Mouse (Mus musculus): ENCODE results near the gene Tecr. TPM values are rescaled to one million over a fixed set of nuclear protein-coding genes. Genes with fewer than 3 reads are reported as not detected.
A peak's percentile ranks its signal among the peaks of the same experiment; 100 is the strongest.

Gene Tecr
- 578 and 605 TPM in 2 replicates for polyA plus RNA-seq (2015; fragmentation: Nextera tagmentation; extraction: Ambion mirVana)

DNA sequence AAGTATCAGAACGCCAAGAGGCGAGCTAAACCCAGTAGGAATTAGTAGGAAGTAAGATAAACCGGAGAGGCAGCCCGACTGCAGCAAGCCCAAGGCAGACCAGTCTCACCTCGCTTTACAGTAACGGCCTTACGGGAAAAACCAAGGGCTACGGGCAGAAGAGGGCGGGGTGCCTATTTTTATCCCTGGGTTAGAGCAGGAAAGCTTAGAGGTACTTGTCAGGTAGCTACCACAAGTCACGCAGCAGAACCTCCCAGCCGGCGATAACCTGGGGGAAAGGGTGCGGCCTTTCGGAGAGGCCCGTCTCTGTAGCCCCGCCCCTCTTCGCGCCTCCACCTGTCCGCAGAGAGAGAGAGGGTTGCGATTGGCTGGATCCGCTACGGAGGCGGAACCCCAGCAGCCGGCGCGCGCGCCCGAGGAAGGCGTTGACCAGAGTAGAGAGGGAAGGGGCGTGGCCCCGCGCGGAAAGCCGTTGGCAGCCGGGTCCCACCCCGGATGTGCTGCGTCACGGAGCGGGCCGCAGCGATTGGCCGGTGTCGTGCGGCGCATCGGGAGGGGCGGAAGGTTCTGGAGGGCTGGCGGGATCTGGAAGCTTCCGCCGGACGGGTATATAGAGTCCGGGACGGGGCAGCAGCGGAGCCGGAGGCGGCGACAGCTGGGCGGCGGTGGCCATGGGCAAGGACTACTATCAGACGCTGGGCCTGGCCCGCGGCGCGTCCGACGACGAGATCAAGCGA, at the start of gene Tecr, which contains the start of gene Dnajb1:
Gene Tecr, minus strand, starts transcription at position 311 of the 737 bp plus-strand sequence.
Gene Dnajb1, plus strand, starts transcription at position 533 of the 737 bp plus-strand sequence.
- Histone ChIP-seq H3K27ac (peak within 1 kb of the TSS; percentile 97), H3K4me2 (replicated peaks) (peak within 1 kb of the TSS; percentile 94), H3K9ac (peak within 1 kb of the TSS; percentile 90), H3K27me3 (no peaks in the 10 kb centered on the region), H3K4me1 (peaks cover 21% of the 10 kb centered on the region), H3K4me3 (peak within 1 kb of the TSS; percentile 78), H3K9me3 (no peaks in the 10 kb centered on the region), H3K36me3 (peaks cover 33% of the 10 kb centered on the region)
- under 1% methylated on average over 67 of the region's 69 CpGs for WGBS
- ATAC-seq (ENCODE audit: low FRiP score, low read depth) = peak; percentile 97

DNA sequence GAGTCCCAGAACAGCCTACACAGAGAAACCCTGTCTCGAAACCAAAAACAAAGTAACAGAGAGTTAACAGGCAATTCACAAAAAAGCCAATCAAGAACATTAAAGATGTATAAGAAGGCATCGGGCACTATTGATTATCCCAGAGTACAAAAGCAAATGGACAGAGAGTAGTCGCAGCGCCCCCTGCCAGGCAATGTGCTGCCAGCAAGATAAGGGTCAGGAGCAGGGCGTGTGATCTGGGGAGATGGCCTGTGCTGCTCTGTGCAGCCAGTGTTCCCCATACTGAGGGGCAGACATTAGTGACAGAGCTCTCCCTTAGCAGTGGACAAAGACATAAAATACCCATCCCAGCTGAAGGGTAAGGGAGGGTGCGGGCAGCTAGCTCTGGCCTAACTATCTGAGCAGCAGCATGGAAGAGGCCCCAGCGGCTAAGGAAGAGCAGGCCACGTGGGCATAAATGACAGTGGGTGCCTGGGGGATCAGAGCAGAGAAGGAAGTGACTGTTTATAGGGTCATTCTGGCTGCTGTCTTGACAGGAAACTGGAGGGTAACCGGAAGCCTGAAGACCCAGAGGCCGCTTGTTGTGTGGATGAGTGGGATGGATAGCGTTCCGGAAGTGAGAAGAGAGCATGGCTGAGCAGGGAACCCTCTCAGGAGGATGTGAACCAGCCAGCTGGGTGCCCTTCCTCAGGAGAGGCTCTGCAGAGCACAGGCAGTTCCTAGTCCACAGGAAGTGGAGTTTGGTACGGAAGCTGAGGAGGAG, 48.9 kb upstream of the Tecr start:
- H3K4me3 ChIP-seq = no peak overlapping the region
- no peak overlapping the region; the same call in 1 of the 2 replicates for H3K27ac ChIP-seq
- H3K27me3 ChIP-seq = no peaks in the 10 kb centered on the region
- H3K4me2 ChIP-seq (replicated peaks) = no peak overlapping the region
- H3K9me3 ChIP-seq = no peaks in the 10 kb centered on the region
- peaks cover 34% of the 10 kb centered on the region for H3K4me1 ChIP-seq
- no peak overlapping the region for H3K9ac ChIP-seq
- H3K36me3 ChIP-seq = peaks cover 21% of the 10 kb centered on the region
- ATAC-seq (ENCODE audit: low FRiP score, low read depth) = no peak
- 83% methylated on average over 13 of the region's 13 CpGs for WGBS

DNA sequence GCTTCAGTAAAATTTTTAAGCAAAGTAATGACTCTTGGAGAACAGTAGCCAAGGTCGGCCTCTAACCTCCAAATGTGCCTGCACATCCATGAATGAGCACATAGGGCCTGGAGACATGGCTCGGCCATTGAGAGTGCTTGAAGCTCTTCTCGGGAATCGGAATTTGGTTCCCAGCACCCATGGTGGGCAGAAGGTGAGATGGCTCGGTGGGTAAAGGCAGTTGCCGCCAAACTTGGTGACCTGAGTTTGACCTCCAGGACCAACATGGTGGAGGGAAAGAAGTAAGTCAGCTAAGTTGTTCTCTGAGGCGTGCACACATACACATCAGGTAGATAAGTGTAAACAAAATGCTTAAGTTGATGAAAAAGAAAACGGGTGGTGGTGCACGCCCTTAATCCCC, 48.3 kb upstream of the Tecr start:
- Histone ChIP-seq H3K27me3 (no peaks in the 10 kb centered on the region), H3K4me3 (no peak overlapping the region), H3K27ac (no peak overlapping the region), H3K4me2 (replicated peaks) (no peak overlapping the region), H3K9ac (no peak overlapping the region), H3K4me1 (peaks cover 28% of the 10 kb centered on the region), H3K36me3 (peaks cover 21% of the 10 kb centered on the region), H3K9me3 (no peaks in the 10 kb centered on the region)
- WGBS = 91% methylated on average over 9 of the region's 9 CpGs
- no peak for ATAC-seq (ENCODE audit: low FRiP score, low read depth)

DNA sequence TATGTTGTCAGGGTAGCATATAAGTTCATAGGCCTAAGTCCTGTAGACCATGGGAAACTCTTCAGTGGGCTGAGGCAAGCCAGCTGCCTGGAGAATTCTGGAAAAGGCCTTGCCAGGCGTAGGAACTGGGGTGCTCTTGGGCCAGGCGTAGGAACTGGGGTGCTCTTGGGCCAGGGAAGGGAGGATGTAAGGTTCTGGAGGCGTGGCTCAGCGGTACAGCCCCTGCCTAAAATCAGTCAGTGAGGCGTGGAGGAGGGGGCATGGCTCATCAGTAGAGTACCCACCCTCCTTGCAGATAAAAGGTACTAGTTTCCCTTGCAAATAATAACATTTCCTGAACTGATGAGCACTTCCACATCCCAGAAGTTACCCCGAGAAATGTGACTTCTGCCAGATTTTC, 47.0 kb upstream of the Tecr start:
- Histone ChIP-seq H3K9ac (no peak overlapping the region), H3K36me3 (peaks cover 21% of the 10 kb centered on the region), H3K27ac (no peak overlapping the region), H3K9me3 (no peaks in the 10 kb centered on the region), H3K4me3 (no peak overlapping the region), H3K27me3 (no peaks in the 10 kb centered on the region), H3K4me2 (replicated peaks) (no peak overlapping the region), H3K4me1 (peaks cover 15% of the 10 kb centered on the region)
- WGBS = 93% methylated on average over 6 of the region's 6 CpGs
- no peak for ATAC-seq (ENCODE audit: low FRiP score, low read depth)

DNA sequence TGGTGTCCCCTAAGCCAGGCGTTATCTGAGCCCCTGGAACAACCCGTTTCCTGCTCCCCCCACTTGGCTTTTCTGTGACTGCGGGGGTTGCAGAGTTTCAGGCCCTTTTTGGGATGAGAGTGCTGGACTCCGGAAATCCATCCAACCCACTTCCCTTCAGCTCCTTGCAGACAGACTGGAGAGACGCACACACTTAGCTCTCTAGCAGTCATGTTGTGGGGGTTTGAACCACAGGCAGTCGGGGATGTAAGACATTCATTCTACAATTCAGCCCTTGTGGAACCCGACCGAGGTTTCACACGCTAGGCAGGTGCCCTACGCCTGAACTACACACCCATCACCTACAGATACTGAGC, 45.9 kb upstream of the Tecr start:
- H3K4me3 ChIP-seq = peak overlapping the region; percentile 86
- H3K27me3 ChIP-seq = no peaks in the 10 kb centered on the region
- H3K9me3 ChIP-seq = no peaks in the 10 kb centered on the region
- peaks cover 13% of the 10 kb centered on the region for H3K4me1 ChIP-seq
- H3K9ac ChIP-seq = peak overlapping the region; percentile 86
- H3K27ac ChIP-seq = peak overlapping the region; percentile 70
- ATAC-seq (ENCODE audit: low FRiP score, low read depth) = no peak
- 42% methylated on average over 10 of the region's 10 CpGs for WGBS
- H3K36me3 ChIP-seq = peaks cover 19% of the 10 kb centered on the region
- peak overlapping the region; percentile 94 for H3K4me2 ChIP-seq (replicated peaks)

DNA sequence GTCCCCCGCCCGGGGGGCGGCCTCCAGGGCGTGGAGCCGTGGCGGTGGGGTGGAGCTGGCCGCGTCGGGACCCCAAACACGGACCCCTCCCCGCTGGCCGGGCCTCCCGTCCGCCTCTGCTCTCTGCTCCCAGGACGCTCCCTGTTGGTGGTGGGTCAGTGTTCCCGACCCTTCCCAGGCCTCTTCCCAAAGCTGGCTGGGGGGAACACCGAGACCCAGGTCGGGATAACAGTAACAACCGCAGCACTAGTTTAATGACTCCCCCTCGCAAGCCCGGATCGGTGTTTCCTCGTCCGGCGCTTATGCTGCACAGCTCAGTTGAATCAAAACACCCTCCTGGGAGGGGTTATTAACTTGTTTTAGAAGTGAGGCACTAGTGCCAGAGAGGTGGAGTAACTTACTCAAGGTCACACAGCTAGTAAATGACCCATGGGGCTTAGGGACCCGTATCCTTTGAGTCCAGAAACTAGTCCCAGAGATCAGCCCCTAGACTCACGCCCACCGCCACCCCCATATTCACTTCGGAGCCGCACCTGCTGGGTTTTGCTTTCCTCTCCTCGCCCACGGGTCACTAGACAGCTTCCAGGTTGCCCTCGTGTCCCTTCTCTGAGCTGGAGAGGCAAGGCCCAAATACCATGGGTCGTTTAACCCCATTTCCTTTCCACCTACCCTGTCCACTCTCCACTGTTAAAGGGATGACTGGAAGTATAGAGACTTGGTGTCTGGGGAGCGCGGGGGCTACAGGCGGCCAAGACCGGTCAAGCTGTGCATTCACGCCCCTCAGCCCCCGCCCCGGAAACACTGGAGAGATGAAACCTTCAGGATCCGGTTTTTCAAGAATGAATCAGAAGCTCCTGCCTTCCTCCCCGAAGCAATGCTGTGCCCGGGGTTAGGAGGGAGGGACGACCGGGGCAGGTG, 45.2 kb upstream of the Tecr start:
- Histone ChIP-seq H3K27me3 (no peaks in the 10 kb centered on the region), H3K4me2 (replicated peaks) (peak overlapping the region; percentile 94), H3K4me3 (peak overlapping the region; percentile 86), H3K4me1 (peaks cover 13% of the 10 kb centered on the region), H3K9me3 (no peaks in the 10 kb centered on the region), H3K9ac (peak overlapping the region; percentile 86), H3K27ac (peak overlapping the region; percentile 70), H3K36me3 (peaks cover 16% of the 10 kb centered on the region)
- WGBS = under 1% methylated on average over 40 of the region's 46 CpGs
- peak; percentile 37; the same call in 1 of the 2 replicates for ATAC-seq (ENCODE audit: low FRiP score, low read depth)

DNA sequence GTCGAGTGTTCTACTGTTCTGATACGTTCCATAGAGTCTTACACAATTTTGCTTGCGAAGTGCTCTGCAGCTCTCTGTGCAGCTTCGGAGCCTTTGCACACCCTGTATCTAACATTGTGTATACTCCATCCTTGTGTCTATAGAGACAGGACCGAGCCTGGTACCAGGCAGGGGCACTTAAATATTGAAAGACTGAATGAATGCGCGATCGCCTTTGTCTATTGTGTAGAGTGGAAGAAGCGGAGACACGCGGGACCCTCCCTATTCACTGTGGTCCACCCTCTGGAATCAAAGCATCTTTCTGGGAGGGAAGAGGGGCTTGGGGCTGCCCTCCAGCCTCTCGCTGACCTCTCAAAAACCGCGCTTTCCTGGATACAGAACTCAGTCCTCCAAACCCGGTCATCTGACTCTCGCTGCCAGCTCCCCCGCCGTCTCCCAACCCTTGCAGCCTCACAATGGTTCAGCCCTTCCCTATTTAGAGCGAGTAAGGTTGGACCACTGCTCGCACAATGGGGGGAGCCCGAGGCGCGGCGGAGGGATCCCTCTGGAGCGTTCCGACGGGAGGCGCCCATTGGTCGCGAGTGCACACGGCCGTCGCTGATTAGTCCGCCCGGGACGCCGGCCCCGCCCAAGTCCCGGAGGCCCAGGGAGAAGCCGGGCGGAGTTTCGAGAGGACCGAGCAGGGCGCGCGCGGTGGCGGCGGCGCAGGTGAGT, 44.4 kb upstream of the Tecr start, which contains the start of gene Gipc1:
Gene Gipc1, plus strand, starts transcription at position 648 of the 714 bp plus-strand sequence.
- Histone ChIP-seq H3K27me3 (no peaks in the 10 kb centered on the region), H3K4me2 (replicated peaks) (peak within 1 kb of the TSS; percentile 94), H3K4me3 (peak within 1 kb of the TSS; percentile 86), H3K4me1 (peaks cover 13% of the 10 kb centered on the region), H3K9me3 (no peaks in the 10 kb centered on the region), H3K36me3 (peaks cover 10% of the 10 kb centered on the region), H3K27ac (peak within 1 kb of the TSS; percentile 76), H3K9ac (peak within 1 kb of the TSS; percentile 86)
- ATAC-seq (ENCODE audit: low FRiP score, low read depth) = peak; percentile 98
- WGBS = 7% methylated on average over 43 of the region's 50 CpGs

DNA sequence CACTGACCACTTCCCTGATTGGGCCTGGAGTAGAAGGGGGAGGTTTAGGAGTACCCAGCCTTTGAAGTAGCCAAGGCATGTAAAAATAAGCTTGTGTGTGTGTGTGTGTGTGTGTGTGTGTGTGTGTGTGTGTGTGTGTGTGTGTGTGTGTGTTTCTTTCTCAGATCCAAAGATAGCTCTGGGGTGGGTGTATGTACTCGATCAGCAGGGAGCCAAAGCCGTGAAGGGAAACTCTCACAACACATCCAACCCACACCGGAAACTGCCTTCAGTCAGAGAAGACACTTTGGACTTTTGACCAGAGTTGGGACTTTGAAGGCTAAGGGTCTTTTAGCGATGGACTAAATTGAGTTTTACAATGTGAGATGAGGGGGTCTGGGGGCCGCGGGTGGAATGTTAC, 41.9 kb upstream of the Tecr start:
- H3K4me3 ChIP-seq = no peak overlapping the region
- no peak overlapping the region for H3K27ac ChIP-seq
- no peaks in the 10 kb centered on the region for H3K27me3 ChIP-seq
- no peak overlapping the region for H3K4me2 ChIP-seq (replicated peaks)
- H3K9me3 ChIP-seq = no peaks in the 10 kb centered on the region
- H3K36me3 ChIP-seq = no peaks in the 10 kb centered on the region
- 92% methylated on average over 6 of the region's 6 CpGs for WGBS
- H3K4me1 ChIP-seq = peaks cover 18% of the 10 kb centered on the region
- H3K9ac ChIP-seq = no peak overlapping the region
- no peak for ATAC-seq (ENCODE audit: low FRiP score, low read depth)

DNA sequence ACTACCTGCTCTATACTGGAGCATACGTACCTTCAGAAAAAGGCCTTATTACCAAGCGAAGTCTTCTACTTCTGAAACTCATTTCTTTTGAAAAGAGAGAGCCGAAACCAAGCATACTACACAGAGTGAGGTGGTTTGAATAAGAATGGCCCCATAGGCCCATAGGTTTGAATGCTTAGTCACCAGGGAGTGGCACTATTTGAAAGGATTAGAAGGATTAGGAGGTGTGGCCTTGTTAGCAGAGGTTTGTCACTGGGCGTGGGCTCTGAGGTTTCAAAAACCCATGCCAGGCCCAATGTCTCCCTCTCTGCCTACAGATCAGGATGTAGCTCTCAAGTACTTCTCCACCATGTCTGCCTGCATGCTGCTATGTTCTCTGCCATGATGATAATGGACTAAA, 40.3 kb upstream of the Tecr start:
- H3K4me3 ChIP-seq = no peak overlapping the region
- WGBS = 96% methylated on average over 4 of the region's 4 CpGs
- H3K4me2 ChIP-seq (replicated peaks) = no peak overlapping the region
- H3K9ac ChIP-seq = no peak overlapping the region
- no peaks in the 10 kb centered on the region for H3K9me3 ChIP-seq
- no peaks in the 10 kb centered on the region for H3K36me3 ChIP-seq
- H3K4me1 ChIP-seq = peaks cover 8% of the 10 kb centered on the region; the same call in 1 of the 2 replicates
- no peak overlapping the region for H3K27ac ChIP-seq
- no peak for ATAC-seq (ENCODE audit: low FRiP score, low read depth)
- H3K27me3 ChIP-seq = no peaks in the 10 kb centered on the region

DNA sequence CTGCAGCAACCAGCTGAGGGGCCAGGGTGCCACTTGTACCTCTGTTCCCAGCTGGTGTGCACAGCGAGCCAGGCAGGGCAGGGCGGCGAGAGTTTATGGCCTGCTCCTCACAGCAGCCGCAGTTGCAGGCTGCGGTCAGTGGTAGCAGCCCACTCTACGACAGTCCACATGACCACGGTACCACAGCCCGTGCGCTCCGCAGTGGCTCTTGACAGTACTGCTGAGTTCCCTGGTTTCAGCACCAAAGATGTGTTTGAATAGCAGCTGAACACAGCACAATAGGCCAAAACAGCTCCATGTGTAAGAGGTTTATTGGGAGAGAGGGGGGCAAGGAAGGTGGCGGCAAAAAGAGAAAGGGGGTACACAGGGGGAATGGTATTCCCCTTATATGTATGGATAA, 39.7 kb upstream of the Tecr start:
- WGBS = 94% methylated on average over 11 of the region's 11 CpGs
- ATAC-seq (ENCODE audit: low FRiP score, low read depth) = no peak
- H3K4me2 ChIP-seq (replicated peaks) = no peak overlapping the region
- peaks cover 7% of the 10 kb centered on the region; the same call in 1 of the 2 replicates for H3K4me1 ChIP-seq
- H3K27me3 ChIP-seq = no peaks in the 10 kb centered on the region
- H3K36me3 ChIP-seq = no peaks in the 10 kb centered on the region
- H3K4me3 ChIP-seq = no peak overlapping the region
- H3K27ac ChIP-seq = no peak overlapping the region
- no peaks in the 10 kb centered on the region for H3K9me3 ChIP-seq
- no peak overlapping the region for H3K9ac ChIP-seq

DNA sequence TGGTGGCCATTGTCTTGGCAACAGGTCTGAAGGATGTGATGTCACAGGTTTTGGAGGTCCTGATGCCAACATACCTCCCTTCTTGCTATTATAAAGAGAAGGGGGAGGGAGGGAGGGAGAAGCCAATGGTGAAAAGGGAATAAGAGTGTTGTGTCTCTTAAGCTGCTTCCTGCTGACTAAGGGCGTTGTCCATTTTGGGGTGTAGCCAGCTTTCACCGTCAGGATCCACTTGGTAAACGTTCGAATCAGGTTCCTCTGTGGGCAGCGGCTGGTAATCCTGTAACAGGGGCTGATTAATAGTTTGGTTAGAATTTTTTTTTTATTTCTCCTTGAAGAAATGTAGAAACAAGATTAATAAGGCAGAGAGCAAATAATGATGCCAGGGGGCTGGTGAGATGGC, 31.9 kb upstream of the Tecr start:
- H3K27me3 ChIP-seq = no peaks in the 10 kb centered on the region
- ATAC-seq (ENCODE audit: low FRiP score, low read depth) = no peak
- WGBS = 73% methylated on average over 5 of the region's 5 CpGs

More for the DNA sequence above, 31.9 kb upstream of the Tecr start:
- Histone ChIP-seq H3K9me3 (peaks cover 6% of the 10 kb centered on the region; the same call in 1 of the 2 replicates), H3K4me3 (no peak overlapping the region), H3K4me1 (no peaks in the 10 kb centered on the region), H3K9ac (no peak overlapping the region), H3K4me2 (replicated peaks) (no peak overlapping the region), H3K27ac (no peak overlapping the region), H3K36me3 (no peaks in the 10 kb centered on the region)
